21 mouse cellular contexts compared by ENCODE assay signal in genomic region chr9:108135679-108136078, GRCm38 (mm10). TPM values are rescaled to one million over a fixed set of nuclear protein-coding genes. Genes with fewer than 3 reads are reported as not detected.
"Had no signal": no experiment of that assay in that cellular context is flagged by ENCODE, and none has a peak within 500 bp of the region (broad histone marks: within the 10 kb centered on the region; RNA-seq: fewer than 3 reads in every experiment).

No protein-coding gene starts in this region.

RNA-seq across cellular contexts. Expression of gene Mst1, which starts 55.4 kb away (rescaled TPM):
- total RNA-seq: heart, postnatal 10 days; heart, postnatal 25 days; heart, postnatal 36 days; heart, postnatal 4 days; hematopoietic stem cell, adult 5-6 weeks; hindbrain, postnatal 0 days; layer of hippocampus, adult 18-20 months; layer of hippocampus, adult 8-10 months; layer of hippocampus, postnatal 10 days; layer of hippocampus, postnatal 14 days; layer of hippocampus, postnatal 25 days; layer of hippocampus, postnatal 36 days; left cerebral cortex, adult 18-20 months; left cerebral cortex, adult 8-10 months had no signal
- polyA plus RNA-seq: heart, embryonic 14.5 days; heart, embryonic 15.5 days; heart, postnatal 0 days; hindbrain, embryonic 13.5 days; hindbrain, embryonic 14.5 days; hindbrain, embryonic 16.5 days; hindbrain, postnatal 0 days; kidney, embryonic 14.5 days had no signal
